Mouse (Mus musculus) MEL (cell line): ENCODE measurements around the gene Tnk2. TPM values are rescaled to one million over a fixed set of nuclear protein-coding genes. Genes with fewer than 3 reads are reported as not detected.

ENCODE experiments used
- DNase-seq: peaks from one replicate; pipeline ENCODE4 v3.0.0; 2011; ENCODE audit warnings: low read depth, low spot score
- H3K27ac ChIP-seq: 2 replicates; pipeline ENCODE4 v1.5.1; 2012; ENCODE audit warnings: low read depth, mild to moderate bottlenecking, control low read depth, low read length, moderate library complexity; ENCODE audit not compliant: control insufficient read depth
- H3K27me3 ChIP-seq, 2 experiments: fragments of 150-350 bp in 1 of 2; sonication (generic) in 1 of 2; 2 replicates each; pipeline ENCODE4 v1.6.1; 2012; ENCODE audit warnings: low read length in 2 of 2, mild to moderate bottlenecking in 2 of 2, improper control_type of control experiment in 1 of 2, moderate library complexity in 1 of 2; ENCODE audit not compliant: insufficient read depth in 2 of 2, control insufficient read depth in 1 of 2
- H3K36me3 ChIP-seq, 2 experiments: 2 replicates each; pipeline ENCODE4 v1.6.1; 2012 to 2014; ENCODE audit warnings: low read length in 2 of 2, improper control_type of control experiment in 1 of 2, inconsistent platforms in 1 of 2, mild to moderate bottlenecking in 1 of 2; ENCODE audit not compliant: insufficient read depth in 2 of 2, control insufficient read depth in 1 of 2
- H3K4me1 ChIP-seq, 2 experiments: fragments of 150-350 bp in 1 of 2; sonication (generic) in 1 of 2; 2 replicates each; pipeline ENCODE4 v1.6.1; 2012; ENCODE audit warnings: low read length in 2 of 2, improper control_type of control experiment in 1 of 2, mild to moderate bottlenecking in 1 of 2; ENCODE audit not compliant: insufficient read depth in 2 of 2, control insufficient read depth in 1 of 2
- H3K4me3 ChIP-seq, 2 experiments: fragments of 150-350 bp in 1 of 2; sonication (generic) in 1 of 2; 2 replicates each; pipeline ENCODE4 v1.5.1; 2012; ENCODE audit warnings: low read depth in 2 of 2, low read length in 2 of 2, mild to moderate bottlenecking in 2 of 2, moderate library complexity in 2 of 2, control low read depth in 1 of 2, improper control_type of control experiment in 1 of 2; ENCODE audit not compliant: control insufficient read depth in 1 of 2, insufficient read depth in 1 of 2
- H3K79me2 ChIP-seq: 2 replicates; pipeline ENCODE4 v1.6.1; 2012; ENCODE audit warnings: mild to moderate bottlenecking, low read length, moderate library complexity; ENCODE audit not compliant: control insufficient read depth, poor library complexity, insufficient read depth
- H3K9ac ChIP-seq: 2 replicates; pipeline ENCODE4 v1.6.1; 2012; ENCODE audit warnings: low read depth, mild to moderate bottlenecking, control low read depth, low read length, moderate library complexity; ENCODE audit not compliant: control insufficient read depth, poor library complexity, severe bottlenecking
- H3K9me3 ChIP-seq: fragments of 150-350 bp; sonication (generic); replicated peaks from 2 replicates; pipeline ENCODE4 v1.6.1; 2012; ENCODE audit warnings: mild to moderate bottlenecking, low read length, improper control_type of control experiment, moderate library complexity; ENCODE audit not compliant: insufficient read depth
- CHD1 ChIP-seq: IDR thresholded peaks from 2 replicates; pipeline ENCODE4 v1.6.1; 2012; ENCODE audit warnings: low read depth, mild to moderate bottlenecking, inconsistent platforms, low read length, improper control_type of control experiment
- CTCF ChIP-seq, 3 experiments: IDR thresholded peaks in 2 of 3; conservative IDR thresholded peaks in 1 of 3; 2 replicates each; pipeline ENCODE4 v1.5.1; 2011 to 2012; ENCODE audit warnings: low read length in 3 of 3, low read depth in 2 of 3, mild to moderate bottlenecking in 2 of 3, improper control_type of control experiment in 1 of 3, inconsistent platforms in 1 of 3, mixed read lengths in 1 of 3, moderate library complexity in 1 of 3; ENCODE audit not compliant: control insufficient read depth in 1 of 3, insufficient read depth in 1 of 3, poor library complexity in 1 of 3, severe bottlenecking in 1 of 3
- EP300 ChIP-seq, 2 experiments: IDR thresholded peaks; 2 replicates each; pipeline ENCODE4 v1.6.1; 2011; ENCODE audit warnings: improper control_type of control experiment in 2 of 2, low read length in 2 of 2, low read depth in 1 of 2, mild to moderate bottlenecking in 1 of 2
- ETS1 ChIP-seq: IDR thresholded peaks from 2 replicates; pipeline ENCODE4 v1.6.1; 2012; ENCODE audit warnings: low read depth, mild to moderate bottlenecking, inconsistent platforms, low read length, improper control_type of control experiment, moderate library complexity
- GABPA ChIP-seq: IDR thresholded peaks from 2 replicates; pipeline ENCODE4 v1.6.1; 2012; ENCODE audit warnings: low read depth, mild to moderate bottlenecking, inconsistent platforms, low read length, improper control_type of control experiment, moderate library complexity
- GATA1 ChIP-seq: IDR thresholded peaks from 2 replicates; pipeline ENCODE4 v1.6.1; 2011; ENCODE audit warnings: low read depth, low read length, improper control_type of control experiment
- HCFC1 ChIP-seq: IDR thresholded peaks from 2 replicates; pipeline ENCODE4 v1.6.1; 2012; ENCODE audit warnings: low read depth, mild to moderate bottlenecking, inconsistent platforms, low read length, improper control_type of control experiment, moderate library complexity
- MAFK ChIP-seq: IDR thresholded peaks from 2 replicates; pipeline ENCODE4 v1.6.1; 2011; ENCODE audit warnings: low read depth, mild to moderate bottlenecking, low read length, improper control_type of control experiment, borderline replicate concordance
- MAZ ChIP-seq: IDR thresholded peaks from 2 replicates; pipeline ENCODE4 v1.6.1; 2012; ENCODE audit warnings: low read depth, mild to moderate bottlenecking, inconsistent platforms, low read length, improper control_type of control experiment
- MXI1 ChIP-seq: IDR thresholded peaks from 2 replicates; pipeline ENCODE4 v1.6.1; 2011; ENCODE audit warnings: mild to moderate bottlenecking, low read depth, low read length, improper control_type of control experiment
- POLR2A ChIP-seq, 2 experiments: IDR thresholded peaks; 2 replicates each; pipeline ENCODE4 v1.6.1; 2011 to 2012; ENCODE audit warnings: low read length in 2 of 2, mild to moderate bottlenecking in 2 of 2, control low read depth in 1 of 2, improper control_type of control experiment in 1 of 2, low read depth in 1 of 2, moderate library complexity in 1 of 2; ENCODE audit not compliant: control insufficient read depth in 1 of 2, insufficient read depth in 1 of 2, poor library complexity in 1 of 2
- SMC3 ChIP-seq: IDR thresholded peaks from 2 replicates; pipeline ENCODE4 v1.6.1; 2011; ENCODE audit warnings: low read depth, low read length, improper control_type of control experiment
- TBP ChIP-seq: IDR thresholded peaks from 2 replicates; pipeline ENCODE4 v1.8.0; 2011; ENCODE audit warnings: low read depth, low read length, improper control_type of control experiment
- UBTF ChIP-seq: IDR thresholded peaks from 2 replicates; pipeline ENCODE4 v1.6.1; 2012; ENCODE audit warnings: low read depth, mild to moderate bottlenecking, inconsistent platforms, low read length, improper control_type of control experiment, moderate library complexity, borderline replicate concordance; ENCODE audit not compliant: insufficient read depth
- USF1 ChIP-seq: IDR thresholded peaks from 2 replicates; pipeline ENCODE4 v1.6.1; 2014; ENCODE audit warnings: low read depth, mild to moderate bottlenecking, inconsistent platforms, low read length, improper control_type of control experiment, moderate library complexity
- USF2 ChIP-seq, 2 experiments: IDR thresholded peaks; 2 replicates each; pipeline ENCODE4 v1.6.1; 2011 to 2012; ENCODE audit warnings: improper control_type of control experiment in 2 of 2, low read length in 2 of 2, borderline replicate concordance in 1 of 2, inconsistent platforms in 1 of 2, low read depth in 1 of 2, mild to moderate bottlenecking in 1 of 2; ENCODE audit not compliant: insufficient read depth in 1 of 2
- ZKSCAN1 ChIP-seq: IDR thresholded peaks from 2 replicates; pipeline ENCODE4 v1.6.1; 2012; ENCODE audit warnings: low read depth, mild to moderate bottlenecking, inconsistent platforms, low read length, improper control_type of control experiment, moderate library complexity
- ZMIZ1 ChIP-seq: IDR thresholded peaks from 2 replicates; pipeline ENCODE4 v1.6.1; 2012; ENCODE audit warnings: low read depth, mild to moderate bottlenecking, inconsistent platforms, low read length, improper control_type of control experiment, moderate library complexity
- polyA plus RNA-seq, 2 experiments: library from polyadenylated mRNA; stranded (reverse) in 1 of 2; unstranded in 1 of 2; fragments of >175 nt in 1 of 2; fragments of >200 nt in 1 of 2; gene quantifications; 2 replicates each; pipeline versions ENCODE4 v1.2.1 to v1.2.4; 2012; ENCODE audit warnings: low replicate concordance in 2 of 2, low read depth in 1 of 2; ENCODE audit not compliant: insufficient read length in 2 of 2, insufficient read depth in 1 of 2, missing spikeins in 1 of 2
- total RNA-seq: library from RNA; depleted of rRNA; stranded (reverse); fragments of 300-350 nt; gene quantifications from 2 replicates; pipeline ENCODE4 v1.2.3, GENCODE M21; 2012

Tnk2 gene
- total and polyA plus RNA-seq, 3 experiments: 34.8 to 77.0 TPM; not detected in 1

- no peaks in the 10 kb centered on the region for H3K79me2 ChIP-seq
- DNase-seq: no peak
- no peak for TF ChIP-seq USF1
- TF ChIP-seq EP300 (IDR thresholded peaks at IDR 0.05; ENCODE audit: low read depth in 1 of 2, low read length in 2 of 2): no peak
- TF ChIP-seq GABPA: no peak
- no peak for TF ChIP-seq MAFK
- TF ChIP-seq MXI1: no peak
- TF ChIP-seq, all 39 proteins: peak for 0
- Histone ChIP-seq H3K9ac (no peak overlapping the region), H3K9me3 (no peaks in the 10 kb centered on the region), H3K36me3 (peaks cover 0 to 1% of the 10 kb centered on the region in 2 experiments; a peak in 2 of 4 replicates), H3K4me3 (no peak overlapping the region), H3K27ac (no peak overlapping the region), H3K27me3 (no peaks in the 10 kb centered on the region), H3K4me1 (no peaks in the 10 kb centered on the region)
Measured at GRCm38 (mm10) chr16:32678812-32679211, 35.1 kb downstream of the Tnk2 start.

DNA sequence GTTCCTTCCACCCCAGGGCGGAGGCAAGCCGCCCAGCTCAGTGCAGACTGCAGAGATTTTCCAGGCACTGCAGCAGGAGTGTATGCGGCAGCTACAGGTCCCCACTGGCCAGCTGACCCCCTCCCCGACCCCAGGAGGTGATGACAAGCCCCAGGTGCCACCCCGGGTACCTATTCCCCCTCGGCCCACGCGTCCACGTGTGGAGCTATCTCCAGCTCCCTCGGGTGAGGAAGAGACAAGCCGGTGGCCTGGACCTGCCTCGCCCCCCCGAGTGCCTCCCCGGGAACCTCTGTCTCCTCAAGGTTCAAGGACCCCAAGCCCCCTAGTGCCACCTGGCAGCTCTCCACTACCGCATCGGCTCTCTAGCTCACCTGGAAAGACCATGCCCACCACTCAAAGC, 36.3 kb downstream of the Tnk2 start:
- no peaks in the 10 kb centered on the region for H3K9me3 ChIP-seq
- no peaks in the 10 kb centered on the region for H3K79me2 ChIP-seq
- H3K9ac ChIP-seq: no peak overlapping the region
- no peak overlapping the region for H3K4me3 ChIP-seq
- no peak for DNase-seq
- no peaks in the 10 kb centered on the region for H3K4me1 ChIP-seq
- H3K27me3 ChIP-seq: no peaks in the 10 kb centered on the region
- no peak overlapping the region for H3K27ac ChIP-seq
- TF ChIP-seq TBP: no peak
- no peak for TF ChIP-seq CHD1
- no peak for TF ChIP-seq SMC3
- TF ChIP-seq ZMIZ1: no peak
- TF ChIP-seq USF2 (IDR thresholded peaks at IDR 0.05; ENCODE audit: borderline replicate concordance in 1 of 2, insufficient read depth in 1 of 2, low read depth in 1 of 2, low read length in 2 of 2): no peak
- TF ChIP-seq HCFC1: no peak
- no peak for TF ChIP-seq GABPA
- no peak for TF ChIP-seq UBTF
- no peak for TF ChIP-seq POLR2A (IDR thresholded peaks at IDR 0.05; ENCODE audit: control insufficient read depth in 1 of 2, insufficient read depth in 1 of 2, low read depth in 1 of 2, low read length in 2 of 2, poor library complexity in 1 of 2)
- no peak for TF ChIP-seq MAZ
- TF ChIP-seq GATA1: no peak
- TF ChIP-seq USF1: no peak
- TF ChIP-seq MXI1: no peak
- no peak for TF ChIP-seq ETS1
- TF ChIP-seq CTCF (IDR thresholded peaks at IDR 0.05 in 2 of 3, conservative IDR thresholded peaks at IDR 0.05 in 1 of 3; ENCODE audit: control insufficient read depth in 1 of 3, insufficient read depth in 1 of 3, low read depth in 2 of 3, low read length in 3 of 3, poor library complexity in 1 of 3, severe bottlenecking in 1 of 3): no peak
- TF ChIP-seq ZKSCAN1: no peak
- TF ChIP-seq, all 39 proteins: peak for 0
- peaks cover 0 to 1% of the 10 kb centered on the region in 2 experiments; a peak in 2 of 4 replicates for H3K36me3 ChIP-seq
